Mouse (Mus musculus) spleen, postnatal 10 days (tissue): ENCODE data around the gene Mcf2l.

Experiments
- DNase-seq, 2 experiments: peaks; one replicate each; pipeline ENCODE4 v3.0.0; 2021 to 2022; ENCODE audit warnings: low spot score in 2 of 2

Mcf2l gene

DNA sequence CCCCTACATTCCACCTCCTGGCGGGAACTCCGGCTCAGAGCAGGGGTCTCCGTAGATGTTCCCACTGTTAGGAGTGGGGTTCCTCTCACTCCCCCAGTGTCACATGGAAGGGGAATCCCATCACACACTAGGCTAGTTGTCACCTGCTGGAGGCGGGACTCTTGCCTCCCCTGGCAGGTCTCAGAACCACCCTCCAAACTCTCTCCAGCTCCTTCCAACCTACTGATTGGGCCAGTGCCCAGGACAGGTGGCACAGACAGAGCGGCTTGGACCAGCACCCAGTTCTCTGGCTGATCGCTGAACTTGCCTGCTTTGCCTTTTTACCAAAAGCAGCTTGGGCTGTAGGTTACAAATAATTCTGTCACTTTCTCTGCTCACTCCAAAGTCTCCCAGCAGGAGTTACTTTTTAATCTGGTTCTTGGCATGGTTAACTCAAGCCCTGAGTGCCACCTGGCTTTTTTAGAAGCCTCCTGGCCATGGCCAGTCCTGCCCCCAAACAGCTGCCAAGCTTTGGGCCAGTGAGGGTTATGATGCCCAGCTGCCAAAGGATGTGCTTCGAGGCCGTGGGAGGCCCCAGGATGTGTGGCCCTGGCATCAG lies 687 bp downstream of the Mcf2l start:
- DNase-seq, result no peak

DNA sequence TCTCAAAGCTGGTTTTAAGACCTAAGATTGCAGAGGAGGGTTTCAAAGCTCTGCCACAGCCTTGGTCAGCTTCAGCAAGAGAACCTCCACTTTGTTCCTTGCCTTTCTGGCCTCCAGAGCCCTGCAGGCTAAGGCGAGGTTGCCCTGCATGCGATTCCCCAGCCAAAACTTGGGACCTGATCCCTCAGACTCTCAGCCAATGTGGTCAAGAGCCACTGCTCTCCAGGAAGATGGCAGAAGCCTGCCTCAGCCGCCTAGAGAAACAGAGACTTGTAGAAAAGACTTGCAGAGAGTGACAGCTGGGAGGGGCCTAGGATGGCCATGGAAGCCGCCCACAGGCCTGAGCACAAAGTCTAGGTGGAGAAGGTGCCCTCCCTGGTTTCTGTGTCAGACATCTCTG lies 1.4 kb downstream of the Mcf2l start:
- DNase-seq, result no peak

DNA sequence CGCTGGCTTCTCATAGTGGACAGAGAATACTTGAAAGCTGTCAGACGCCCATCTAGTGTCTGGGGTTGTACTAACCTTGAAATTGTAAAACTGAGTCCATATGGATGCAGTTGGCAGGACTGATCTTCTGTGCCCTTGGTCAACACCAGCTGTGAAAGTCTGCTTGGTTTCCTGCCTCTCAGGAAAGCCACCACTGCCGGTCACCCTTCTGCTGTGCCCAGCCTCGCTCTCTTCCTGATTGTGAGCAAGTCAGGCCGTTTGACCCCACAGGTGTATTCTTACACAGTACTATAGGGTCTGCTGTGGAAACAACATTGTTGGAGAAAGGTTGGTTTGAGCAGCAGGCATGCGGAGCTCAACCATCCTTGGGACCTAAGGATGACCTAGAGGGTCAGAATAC lies 3.5 kb downstream of the Mcf2l start:
- DNase-seq, result no peak

DNA sequence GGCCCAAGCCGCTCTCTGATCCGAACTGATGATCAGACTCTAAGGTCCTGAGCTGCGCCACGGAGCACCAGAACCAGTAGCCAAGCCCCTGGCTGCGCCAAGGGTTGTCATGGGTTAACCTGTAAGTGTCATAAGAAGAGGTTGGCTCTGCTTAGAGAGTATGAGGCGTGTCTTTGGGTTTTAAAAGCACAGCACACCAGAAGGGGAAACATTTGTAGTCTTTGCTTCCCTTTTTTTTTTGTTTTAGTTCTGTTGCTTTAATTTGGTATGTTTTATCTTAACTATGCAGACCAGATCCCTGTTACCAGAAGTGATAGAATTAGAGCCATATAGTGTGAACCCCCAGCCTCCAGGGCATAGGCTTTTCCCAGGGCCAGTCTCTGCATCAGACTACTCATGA lies 6.6 kb downstream of the Mcf2l start:
- no peak for DNase-seq

DNA sequence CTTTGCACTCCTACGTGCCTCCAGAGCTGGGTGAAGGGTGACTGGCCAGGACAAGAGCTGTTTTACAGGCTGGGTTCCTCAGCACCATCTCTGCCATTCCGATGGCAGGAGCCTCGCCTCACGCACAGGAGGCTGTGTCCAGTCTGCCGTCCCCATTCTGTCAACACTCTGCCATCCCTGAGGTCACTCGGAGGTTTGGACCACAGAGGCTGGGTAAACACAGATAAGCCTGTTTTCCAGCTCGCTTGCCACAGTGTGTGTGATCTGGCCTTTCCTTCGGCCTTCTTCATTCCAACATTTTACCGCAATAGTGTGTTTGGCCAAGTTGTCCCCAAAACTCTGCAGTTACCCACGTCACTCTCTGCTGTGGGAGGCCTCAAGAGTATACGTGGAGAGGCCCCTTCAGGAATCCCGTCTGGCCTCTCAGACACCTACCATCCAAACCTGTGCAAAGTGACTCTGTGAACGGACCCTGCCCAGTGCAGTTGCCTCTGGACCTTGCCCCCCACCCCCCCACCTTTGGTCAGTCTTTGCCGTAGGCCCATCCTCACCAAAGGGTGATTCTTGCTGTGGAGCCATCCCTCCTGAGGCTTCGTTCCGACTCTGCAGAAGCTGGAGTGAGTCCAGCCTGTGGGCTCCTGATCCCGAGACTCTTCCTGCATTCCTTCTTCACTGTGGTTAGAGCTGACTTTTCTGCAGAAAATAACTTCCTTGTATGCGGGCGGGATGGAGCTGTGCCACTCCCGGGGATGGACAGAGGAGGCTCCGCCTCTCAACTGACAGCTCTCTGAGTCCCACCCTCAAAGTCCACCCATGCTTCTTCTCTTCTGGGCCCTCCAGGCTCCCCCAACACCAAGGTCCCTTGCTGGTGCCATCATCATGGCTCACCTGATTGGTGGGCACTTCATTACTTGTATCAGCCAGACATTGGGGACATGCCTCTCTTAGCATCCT lies 9.7 kb downstream of the Mcf2l start:
- no peak for DNase-seq

DNA sequence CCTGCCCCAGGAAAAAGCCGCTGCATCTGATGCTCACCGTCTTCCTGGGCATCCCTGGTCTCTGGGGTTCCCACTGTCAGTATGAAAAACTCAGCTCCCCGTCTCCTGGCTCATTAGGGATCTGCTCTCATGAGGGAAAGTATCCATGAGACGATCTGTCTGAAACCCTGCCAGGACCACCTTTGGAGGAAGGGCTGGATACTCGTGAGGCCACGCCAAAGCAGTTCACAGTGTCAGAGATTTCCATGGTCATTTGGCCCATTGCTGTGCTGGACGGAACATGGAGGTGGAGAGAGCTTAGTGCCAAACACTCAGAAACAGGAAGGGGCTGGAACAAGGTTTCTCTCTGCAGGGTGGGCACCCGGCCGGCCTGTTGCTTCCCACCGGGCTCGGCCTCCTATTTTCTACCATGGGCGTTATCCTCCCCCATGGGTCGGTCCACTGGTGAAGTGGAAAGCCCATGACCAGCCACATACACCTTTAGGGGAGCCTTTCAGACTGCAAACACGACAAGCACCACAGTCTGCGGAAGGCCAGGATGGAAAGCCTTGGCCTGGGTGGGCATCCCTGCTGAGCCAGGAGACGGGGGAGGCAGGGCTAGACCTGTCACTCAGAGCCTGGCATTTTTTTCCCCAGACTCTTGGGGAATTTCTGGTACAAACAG lies 14.3 kb downstream of the Mcf2l start:
- no peak for DNase-seq

DNA sequence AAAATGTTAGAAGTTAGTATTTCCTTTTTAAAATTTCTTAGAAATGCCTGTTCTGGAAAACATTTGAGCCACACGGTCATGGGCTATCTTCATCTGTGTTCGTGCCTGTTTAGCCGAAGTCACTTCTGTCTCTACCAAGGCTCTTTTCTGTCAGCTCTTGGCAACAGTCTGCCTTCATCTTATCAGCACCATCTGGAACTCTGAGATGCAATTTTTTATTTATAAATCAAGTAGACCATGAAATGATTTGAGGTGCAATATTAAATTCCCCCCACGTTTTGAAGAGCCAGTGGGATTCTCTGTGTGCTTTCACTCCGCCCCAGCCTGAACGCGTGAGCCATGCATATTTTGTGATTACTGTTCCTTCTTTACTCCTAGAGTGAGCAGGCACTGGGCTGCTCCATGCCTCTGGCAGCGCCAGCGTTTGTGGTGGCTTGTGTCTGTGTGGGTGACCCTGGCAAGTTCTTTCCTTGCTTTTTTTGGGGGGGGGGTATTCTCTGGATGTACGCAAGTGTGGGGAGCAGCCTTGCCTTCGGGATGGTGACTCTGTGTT lies 15.5 kb downstream of the Mcf2l start:
- no peak for DNase-seq

DNA sequence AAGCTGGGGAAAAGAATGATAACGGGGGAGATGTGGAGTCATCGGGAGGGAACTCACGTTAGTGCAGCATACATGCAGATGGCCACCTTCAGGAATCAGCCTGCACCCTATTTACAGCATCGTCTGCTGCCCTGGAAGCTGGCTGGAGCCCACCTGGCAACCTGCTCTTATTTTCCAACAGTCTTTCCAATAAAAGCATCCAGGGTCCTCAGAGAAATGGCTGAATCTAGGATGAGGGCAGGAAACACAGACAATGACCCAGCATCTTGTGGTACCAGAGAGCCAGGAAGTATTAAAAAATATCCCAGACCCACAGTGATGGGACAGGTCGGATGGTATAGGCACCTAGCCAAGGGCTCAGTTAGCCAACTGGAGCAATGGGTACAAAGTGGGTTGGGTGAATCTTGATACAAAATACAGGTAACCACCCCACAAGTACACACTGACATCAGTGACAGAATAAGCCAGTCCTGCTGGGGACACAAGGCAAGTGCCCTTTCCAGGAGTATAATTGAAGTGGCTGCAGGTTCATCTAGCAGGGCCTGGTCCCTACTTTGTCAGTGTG lies 19.4 kb downstream of the Mcf2l start:
- no peak for DNase-seq

DNA sequence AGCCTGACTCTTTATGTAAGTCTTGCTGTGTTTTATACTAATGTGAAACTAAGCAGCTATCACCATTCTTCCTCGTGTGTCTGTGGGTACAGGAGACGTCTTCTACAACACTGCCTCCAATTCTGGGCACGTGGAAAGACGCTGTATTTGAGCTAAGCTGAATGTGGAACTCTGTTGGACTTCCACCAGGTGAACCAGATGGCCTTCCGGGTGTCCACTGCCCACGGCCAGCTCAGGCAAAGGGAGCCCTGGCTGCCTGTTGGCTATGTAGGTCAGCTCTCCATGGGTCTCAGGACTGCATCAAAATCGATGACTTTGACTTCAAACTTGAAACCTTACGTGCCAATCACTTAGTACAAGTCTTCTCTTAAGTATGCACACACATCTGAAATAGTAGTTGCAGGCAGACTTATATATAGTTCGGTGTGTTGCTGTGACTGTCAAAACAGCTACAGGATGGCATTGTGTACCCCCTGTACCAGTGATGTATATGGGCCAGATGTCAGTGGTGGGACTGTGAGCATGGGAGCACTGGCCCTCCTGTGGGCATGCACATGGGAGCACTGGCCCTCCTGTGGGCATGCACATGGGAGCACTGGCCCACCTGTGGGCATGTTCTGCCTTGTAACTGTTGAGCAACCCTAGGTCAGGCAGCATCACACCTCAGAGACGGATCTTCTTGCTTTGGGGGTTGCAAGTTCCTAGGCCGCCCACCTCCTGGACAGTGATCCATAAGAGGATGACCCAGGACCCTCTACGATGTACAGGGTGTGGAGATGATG lies 20.4 kb downstream of the Mcf2l start:
- DNase-seq, result no peak

DNA sequence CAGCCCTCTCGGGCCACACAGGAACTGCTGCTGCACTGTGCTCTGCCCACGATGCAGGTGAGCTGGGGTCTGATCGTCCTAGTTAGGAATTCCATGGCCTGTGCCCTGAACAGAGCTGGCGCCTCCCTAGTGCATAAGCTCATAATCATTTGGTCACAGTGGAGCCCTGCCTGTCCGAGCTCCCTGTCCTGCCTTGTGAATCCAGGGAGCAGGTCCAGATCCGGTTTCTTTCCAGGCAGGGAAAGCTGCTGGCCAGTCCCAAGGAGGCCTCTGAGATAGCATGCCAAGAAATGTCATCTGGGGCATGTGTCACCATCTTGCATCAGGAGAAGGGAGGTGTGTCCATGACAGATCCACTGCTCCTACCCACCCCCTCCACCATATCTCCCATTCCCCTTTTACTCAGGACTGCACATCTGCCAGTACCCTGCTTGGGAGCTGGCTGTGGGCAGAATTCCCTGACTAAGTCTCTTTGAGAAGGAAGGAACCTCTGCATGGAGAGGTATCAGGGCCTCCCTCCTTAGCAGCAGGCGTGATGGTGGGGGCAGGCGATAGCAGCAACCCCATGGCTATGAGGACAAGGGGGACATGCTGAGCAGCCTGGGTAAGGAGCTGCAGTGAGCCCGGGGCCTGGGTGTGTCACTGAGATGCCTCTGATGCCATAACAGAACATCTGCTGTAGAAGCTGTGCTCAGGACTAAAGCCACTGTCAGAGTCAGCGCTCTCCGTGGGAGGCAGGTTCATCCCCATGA lies 21.4 kb downstream of the Mcf2l start:
- DNase-seq, result no peak

DNA sequence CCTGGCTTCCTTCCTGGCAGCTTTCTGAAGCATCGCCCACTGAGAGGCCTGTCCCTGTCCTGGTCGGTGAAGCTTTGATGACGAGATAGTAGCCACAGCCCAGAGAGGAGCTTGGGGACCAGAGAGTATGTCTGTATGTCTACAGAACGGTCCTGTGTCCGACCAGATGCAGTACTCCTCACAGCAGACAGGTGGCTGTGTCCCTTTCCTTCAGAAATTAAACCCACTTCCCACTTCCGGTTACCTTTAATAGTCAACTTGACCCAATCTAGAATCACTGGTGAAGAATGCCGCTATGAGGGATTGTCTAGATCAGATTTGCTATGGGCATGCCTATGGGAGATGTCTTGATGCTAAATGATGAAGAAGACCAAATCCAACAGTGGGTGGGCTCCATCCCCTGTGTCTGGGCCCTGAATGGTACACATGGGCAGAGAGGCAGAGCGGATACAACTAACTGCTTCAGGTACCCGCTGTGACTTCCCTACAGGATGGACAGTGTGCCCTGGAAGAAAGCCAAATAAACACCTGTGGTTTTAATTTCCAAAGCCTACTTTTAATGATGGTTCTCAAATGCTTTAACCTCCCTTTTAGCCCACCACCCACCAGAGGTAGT lies 22.0 kb downstream of the Mcf2l start:
- DNase-seq, result no peak

DNA sequence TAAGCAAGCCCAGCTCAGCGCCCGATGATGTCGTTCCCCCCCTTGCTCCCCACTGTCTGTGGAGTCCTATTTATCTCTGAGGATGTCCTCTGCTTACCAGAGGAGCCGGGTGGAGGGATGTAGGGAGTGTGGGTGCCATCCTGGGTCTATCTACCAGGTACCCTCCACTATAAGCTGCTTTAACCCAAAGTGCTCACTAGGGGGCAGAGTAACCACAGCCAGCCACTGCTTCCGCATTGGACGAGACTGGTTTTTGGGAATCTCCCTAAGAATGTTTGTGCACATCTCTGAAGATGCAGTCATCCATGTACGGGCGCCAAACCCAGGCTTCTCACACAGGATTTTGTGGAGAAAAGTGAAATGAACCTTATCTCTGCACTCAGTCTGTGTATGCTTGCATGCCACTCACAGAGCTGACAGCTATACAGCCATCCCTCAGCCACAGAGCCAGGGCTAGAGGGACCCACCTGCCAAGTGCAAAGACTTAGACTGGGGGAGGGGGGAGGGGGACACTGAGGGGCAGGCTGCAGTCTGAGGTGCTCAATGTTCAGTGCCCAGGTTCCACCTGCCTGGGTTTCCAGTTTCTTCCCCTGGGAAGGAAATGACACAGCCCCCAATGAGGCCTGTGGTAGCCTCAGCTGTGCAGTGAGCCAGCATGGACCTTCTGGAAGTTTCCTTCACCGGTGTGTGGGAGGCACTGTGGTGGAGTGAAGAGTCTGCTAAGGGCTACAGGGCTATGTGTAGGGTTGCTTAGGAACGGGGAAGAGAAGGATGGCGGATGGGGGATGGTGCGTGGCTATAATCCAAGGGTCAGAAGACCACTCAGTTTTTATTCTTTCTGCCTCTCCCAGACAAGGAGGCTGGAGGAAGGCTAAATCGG lies 23.1 kb downstream of the Mcf2l start:
- peak; percentile 15 to 27 for DNase-seq

DNA sequence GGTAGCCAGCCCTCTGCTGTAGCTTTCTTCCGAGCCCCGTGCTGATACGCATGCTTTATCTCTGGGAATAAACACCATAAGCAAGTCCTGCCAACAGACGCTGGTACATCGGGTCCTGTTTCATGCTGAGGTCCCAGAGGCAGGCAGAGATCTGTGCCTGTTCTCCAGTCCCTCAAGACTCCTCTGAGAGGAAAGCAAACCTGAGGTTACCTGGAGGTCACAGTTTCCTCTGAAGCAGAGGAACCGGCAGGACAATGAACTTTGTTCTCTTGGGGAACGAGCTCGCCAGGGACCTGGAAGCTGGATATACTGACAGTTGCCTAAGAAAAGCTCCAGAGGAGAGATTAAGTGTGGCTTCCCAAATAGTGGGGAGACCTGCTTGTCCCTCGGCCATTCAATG lies 24.2 kb downstream of the Mcf2l start:
- no peak for DNase-seq

DNA sequence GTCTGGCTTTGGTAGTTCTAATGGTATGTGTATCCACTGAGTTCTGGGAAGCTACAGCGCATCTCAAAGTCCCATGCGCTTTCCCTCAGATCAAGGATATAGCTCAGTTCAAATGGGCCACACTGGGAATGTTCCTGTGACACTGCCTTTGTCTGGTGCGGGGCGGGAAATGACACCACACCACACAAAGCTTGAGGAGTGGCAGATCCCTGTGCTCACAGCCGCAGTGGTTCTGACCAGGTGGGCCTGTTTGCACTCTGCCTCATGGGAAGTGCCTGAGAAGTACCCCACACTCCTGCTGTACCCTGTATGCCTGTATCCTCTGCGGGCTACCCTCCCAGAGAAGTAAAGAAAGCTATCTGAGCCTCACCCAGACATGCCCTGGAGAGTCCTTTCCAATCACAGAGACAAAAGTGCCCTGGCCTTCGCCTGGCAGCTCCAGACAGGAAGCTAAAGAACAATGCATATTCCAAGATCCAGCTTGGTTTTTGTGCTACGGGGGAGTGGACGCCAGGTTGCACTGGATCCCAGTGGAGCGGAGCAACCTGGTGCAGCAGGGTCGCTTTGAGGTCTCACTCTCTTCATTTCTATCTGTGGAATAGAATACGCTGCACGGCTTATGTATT lies 30.3 kb downstream of the Mcf2l start:
- DNase-seq, result no peak

DNA sequence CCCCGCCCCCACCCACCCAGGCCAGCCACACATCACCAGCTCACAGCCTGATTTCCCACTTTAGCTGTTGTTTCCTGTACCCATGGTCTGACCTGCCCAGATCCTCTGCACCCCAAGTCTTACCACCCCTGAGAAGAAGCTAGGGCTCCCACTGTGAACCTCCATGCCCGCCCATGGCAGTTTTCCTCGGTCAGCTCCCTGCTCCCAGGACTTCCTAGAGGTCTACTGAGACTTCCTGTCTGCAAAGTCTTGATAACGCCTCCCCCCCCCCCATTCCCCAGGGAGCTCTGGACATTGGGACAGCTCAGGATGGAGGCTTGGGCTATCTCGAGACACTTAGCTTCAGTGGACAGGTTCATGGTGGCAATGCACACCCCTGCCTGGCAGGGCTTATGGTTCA lies 31.5 kb downstream of the Mcf2l start:
- DNase-seq, result no peak

DNA sequence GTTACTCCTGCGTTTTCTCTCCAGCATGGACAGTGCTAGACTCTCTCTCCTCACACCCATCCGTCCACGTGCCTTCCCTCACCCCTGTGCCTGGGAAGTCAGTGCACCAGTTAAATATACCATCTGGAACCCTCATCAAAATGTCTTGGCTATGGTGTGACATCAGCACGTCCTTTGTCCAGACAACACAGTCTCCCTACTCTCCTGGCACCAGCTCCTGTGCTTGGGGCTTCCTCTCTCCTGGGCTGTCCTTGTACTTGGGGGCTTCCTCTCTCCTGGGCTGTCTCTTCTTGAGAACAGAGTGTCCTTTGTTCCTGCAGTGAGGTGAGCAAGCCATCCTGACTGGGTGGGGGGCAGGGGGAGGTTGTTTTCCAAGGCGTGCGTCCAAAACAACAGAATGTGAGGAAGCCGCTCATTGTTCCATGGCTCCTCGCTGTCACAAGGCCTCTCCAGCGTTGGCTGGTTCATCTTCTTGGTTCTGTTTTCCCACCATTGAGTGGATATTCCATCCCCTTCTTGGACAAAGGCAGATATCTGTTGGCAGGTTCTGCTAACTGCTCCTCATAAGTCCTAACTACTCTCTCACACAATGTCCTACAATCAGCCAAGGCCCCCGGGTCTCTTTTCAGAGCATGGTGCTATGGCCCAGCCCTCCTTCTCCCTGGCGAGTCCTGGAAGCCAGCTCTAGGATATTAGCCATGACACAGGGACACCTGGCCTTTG lies 32.2 kb downstream of the Mcf2l start:
- DNase-seq, result no peak

DNA sequence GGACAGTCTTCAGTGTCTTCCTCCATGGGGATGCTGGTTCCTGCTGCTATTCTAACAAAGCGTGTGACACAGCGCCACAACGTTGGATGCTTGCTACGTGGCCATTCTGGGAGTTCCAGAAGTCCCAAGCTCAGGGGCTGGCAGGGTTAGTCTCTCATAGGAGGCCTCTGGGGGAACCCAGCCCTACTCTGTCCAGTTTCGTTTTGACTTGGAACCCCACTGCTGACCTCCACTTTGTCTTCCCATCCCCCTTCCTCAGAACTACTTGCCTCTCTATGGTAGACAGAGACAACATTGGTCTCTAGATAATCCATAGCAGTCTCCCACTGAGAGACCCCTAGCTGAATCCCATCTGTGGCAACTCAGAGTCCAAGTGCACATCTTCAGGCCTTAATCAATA lies 33.0 kb downstream of the Mcf2l start:
- DNase-seq, result no peak

DNA sequence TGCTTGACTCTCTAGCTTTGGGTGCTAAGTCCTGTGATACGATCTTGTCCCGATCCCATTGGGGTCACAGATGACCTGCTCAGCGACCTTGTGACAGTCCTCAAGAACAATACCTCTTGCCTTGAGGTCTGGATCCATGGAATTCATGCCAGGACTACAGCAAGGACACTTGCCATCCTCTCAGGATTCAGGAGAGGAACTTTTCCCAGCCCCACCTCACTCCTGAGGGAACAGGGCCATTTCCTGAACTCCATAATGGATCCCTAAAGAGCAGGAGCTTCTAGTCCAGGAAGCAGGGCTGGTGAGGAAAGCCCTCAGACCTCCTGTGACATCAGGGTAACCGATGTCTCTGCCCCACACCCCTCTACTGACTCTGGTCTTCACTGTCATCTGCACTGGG lies 34.1 kb downstream of the Mcf2l start:
- DNase-seq, result no peak
